Mouse (Mus musculus): Measurements from ENCODE around the gene Ldb3. TPM values are rescaled to one million over a fixed set of nuclear protein-coding genes. Genes with fewer than 3 reads are reported as not detected.
A peak's percentile ranks its signal among the peaks of the same experiment; 100 is the strongest.

Ldb3 gene
- total and polyA plus RNA-seq, 3 experiments = 0.01 TPM; not detected in 2

DNA sequence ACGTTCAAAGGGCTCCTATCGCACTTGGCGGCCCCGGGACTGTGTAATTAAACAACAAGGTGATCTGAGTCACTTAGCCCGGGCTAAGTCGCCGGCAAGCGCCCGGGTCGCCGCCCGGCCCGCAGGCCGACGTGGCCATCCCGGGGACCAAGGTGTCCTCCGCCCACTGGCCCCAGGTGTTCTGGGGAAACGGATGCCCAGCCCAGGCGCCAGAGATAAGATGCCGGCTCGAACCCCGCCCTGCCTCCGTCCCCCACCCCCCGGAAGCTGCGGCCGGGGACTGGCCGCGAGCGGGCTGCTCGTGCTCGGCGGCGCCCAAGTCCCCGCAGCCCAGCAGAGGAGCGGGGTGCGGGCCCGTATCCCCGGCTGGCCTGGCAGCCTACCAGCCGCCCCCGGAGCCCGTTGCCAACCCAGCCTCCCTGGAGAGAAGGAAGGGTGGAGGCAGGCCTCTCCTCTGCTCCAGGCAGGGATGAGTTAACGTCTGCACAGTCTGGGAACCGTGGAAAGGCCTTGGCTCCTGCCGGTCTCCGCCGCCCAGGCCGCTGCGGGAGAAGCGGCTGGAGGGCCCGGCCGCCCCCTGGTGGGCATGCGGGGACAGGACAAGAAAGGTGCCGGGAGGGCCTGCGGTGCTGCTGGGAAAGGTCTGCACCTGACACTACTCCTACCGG, 39.3 kb downstream of the Ldb3 start (continued):
- TF ChIP-seq MYB (IDR thresholded peaks at IDR 0.05; ENCODE audit: low read depth, low read length) = no peak
- TF ChIP-seq BHLHE40 (IDR thresholded peaks at IDR 0.05; ENCODE audit: borderline replicate concordance, low read depth, low read length) = no peak; the same call in 1 of the 2 replicates
- peak; percentile 74 to 93 (median 83) for TF ChIP-seq CTCF (IDR thresholded peaks at IDR 0.05 in 2 of 3, conservative IDR thresholded peaks at IDR 0.05 in 1 of 3; ENCODE audit: control insufficient read depth in 1 of 3, insufficient read depth in 1 of 3, low read depth in 2 of 3, low read length in 3 of 3, poor library complexity in 1 of 3, severe bottlenecking in 1 of 3)
- no peak for TF ChIP-seq ELF1 (IDR thresholded peaks at IDR 0.05; ENCODE audit: low read depth, low read length)
- TF ChIP-seq SIN3A (IDR thresholded peaks at IDR 0.05; ENCODE audit: low read length) = 0 out of 2 replicates have a peak, but pooled peaks have one; percentile 7

DNA sequence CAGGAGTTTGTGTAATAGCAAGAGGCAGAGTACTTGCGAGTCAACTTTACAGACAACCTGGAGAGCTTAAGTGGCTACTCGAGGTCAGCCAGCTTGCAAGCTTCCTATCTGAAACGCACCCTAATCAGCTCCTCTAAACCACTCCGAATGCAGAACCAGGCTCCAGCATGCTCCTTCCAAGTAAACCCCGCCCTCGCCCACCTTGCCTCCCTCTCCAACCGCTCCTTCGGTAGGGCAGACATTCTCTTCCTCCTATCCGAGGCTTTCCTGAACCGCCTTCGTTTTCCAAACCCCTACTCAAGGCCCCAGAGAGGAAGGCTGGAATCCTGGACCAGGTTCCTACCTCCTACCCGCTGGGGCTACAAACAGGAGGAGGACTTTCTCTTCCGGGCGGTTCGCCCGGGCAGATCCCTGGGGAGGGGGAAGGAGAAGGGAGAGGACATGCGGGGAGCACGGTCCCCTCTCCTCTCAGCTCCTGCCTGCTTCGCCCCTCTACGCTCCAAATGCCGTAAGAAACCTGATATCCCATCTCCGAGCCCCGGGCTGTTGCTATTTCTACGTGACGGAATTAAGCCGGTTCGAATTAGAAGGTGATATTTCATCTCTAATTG, 40.0 kb downstream of the Ldb3 start:
- H3K4me3 ChIP-seq (ENCODE audit: control insufficient read depth in 1 of 2, insufficient read depth in 1 of 2, low read depth in 2 of 2, low read length in 2 of 2) = peak overlapping the region; percentile 53 to 86
- no peaks in the 10 kb centered on the region for H3K4me1 ChIP-seq (ENCODE audit: control insufficient read depth in 1 of 2, insufficient read depth in 2 of 2, low read length in 2 of 2)
- H3K9me3 ChIP-seq (replicated peaks; ENCODE audit: insufficient read depth, low read length) = no peaks in the 10 kb centered on the region
- H3K27ac ChIP-seq (ENCODE audit: control insufficient read depth, low read depth, low read length) = no peak overlapping the region
- peak overlapping the region; percentile 74 for H3K9ac ChIP-seq (ENCODE audit: control insufficient read depth, low read depth, low read length, poor library complexity, severe bottlenecking)
- peak; percentile 78 for DNase-seq (ENCODE audit: low read depth, low spot score)
- no peaks in the 10 kb centered on the region for H3K79me2 ChIP-seq (ENCODE audit: control insufficient read depth, insufficient read depth, low read length, poor library complexity)
- peaks cover 0 to 3% of the 10 kb centered on the region in 2 experiments; a peak in 1 of 4 replicates for H3K27me3 ChIP-seq (ENCODE audit: control insufficient read depth in 1 of 2, insufficient read depth in 2 of 2, low read length in 2 of 2)
- no peak for TF ChIP-seq CHD1 (IDR thresholded peaks at IDR 0.05; ENCODE audit: low read depth, low read length)
- TF ChIP-seq MYB (IDR thresholded peaks at IDR 0.05; ENCODE audit: low read depth, low read length) = no peak
- TF ChIP-seq GATA1 (IDR thresholded peaks at IDR 0.05; ENCODE audit: low read depth, low read length) = 0 out of 2 replicates have a peak, but pooled peaks have one; percentile 10
- 0 out of 4 replicates have a peak, but pooled peaks of 1 of the 2 experiments have one; percentile 15 for TF ChIP-seq EP300 (IDR thresholded peaks at IDR 0.05; ENCODE audit: low read depth in 1 of 2, low read length in 2 of 2)
- TF ChIP-seq UBTF (IDR thresholded peaks at IDR 0.05; ENCODE audit: borderline replicate concordance, insufficient read depth, low read depth, low read length) = 0 out of 2 replicates have a peak, but pooled peaks have one; percentile 36
- TF ChIP-seq MAX (IDR thresholded peaks at IDR 0.05; ENCODE audit: low read length) = 0 out of 2 replicates have a peak, but pooled peaks have one; percentile 22
- peak; percentile 13; the same call in 1 of the 2 replicates for TF ChIP-seq MXI1 (IDR thresholded peaks at IDR 0.05; ENCODE audit: low read depth, low read length)
- H3K36me3 ChIP-seq (ENCODE audit: control insufficient read depth in 1 of 2, insufficient read depth in 2 of 2, low read length in 2 of 2) = no peaks in the 10 kb centered on the region; a peak in 1 of 4 replicates

GRCm38 (mm10) chr14:34544545-34544944, 43.9 kb downstream of the Ldb3 start:
- no peaks in the 10 kb centered on the region for H3K36me3 ChIP-seq (ENCODE audit: control insufficient read depth in 1 of 2, insufficient read depth in 2 of 2, low read length in 2 of 2)
- no peaks in the 10 kb centered on the region for H3K9me3 ChIP-seq (replicated peaks; ENCODE audit: insufficient read depth, low read length)
- no peak overlapping the region for H3K4me3 ChIP-seq (ENCODE audit: control insufficient read depth in 1 of 2, insufficient read depth in 1 of 2, low read depth in 2 of 2, low read length in 2 of 2)
- peaks cover 0 to 3% of the 10 kb centered on the region in 2 experiments; a peak in 2 of 4 replicates for H3K27me3 ChIP-seq (ENCODE audit: control insufficient read depth in 1 of 2, insufficient read depth in 2 of 2, low read length in 2 of 2)
- no peak for DNase-seq (ENCODE audit: low read depth, low spot score)
- TF ChIP-seq JUND (IDR thresholded peaks at IDR 0.05; ENCODE audit: low read depth, low read length) (no peak), GABPA (IDR thresholded peaks at IDR 0.05; ENCODE audit: low read depth, low read length) (no peak), ELF1 (IDR thresholded peaks at IDR 0.05; ENCODE audit: low read depth, low read length) (no peak)
- H3K9ac ChIP-seq (ENCODE audit: control insufficient read depth, low read depth, low read length, poor library complexity, severe bottlenecking) = no peak overlapping the region
- no peaks in the 10 kb centered on the region for H3K4me1 ChIP-seq (ENCODE audit: control insufficient read depth in 1 of 2, insufficient read depth in 2 of 2, low read length in 2 of 2)
- no peak overlapping the region for H3K27ac ChIP-seq (ENCODE audit: control insufficient read depth, low read depth, low read length)
- no peaks in the 10 kb centered on the region for H3K79me2 ChIP-seq (ENCODE audit: control insufficient read depth, insufficient read depth, low read length, poor library complexity)
